Mouse (Mus musculus) embryonic stem cell, embryonic (primary cell): Measurements from ENCODE around the gene Kmt2c.

Experiments used
- CTCF ChIA-PET, 4 experiments: fragments of 300-600 bp in 2 of 4; fragments of 350-600 bp in 2 of 4; sonication (Branson Sonifier 250); formaldehyde crosslinking; loops; one replicate each; lab custom pipeline; 2022; ENCODE audit warnings: inconsistent platforms in 2 of 4; lab: Charles Lee
- POLR2A ChIA-PET, 4 experiments: fragments of 300-600 bp in 2 of 4; fragments of 350-600 bp in 2 of 4; sonication (Branson Sonifier 250); formaldehyde crosslinking; loops; one replicate each; lab custom pipeline; 2022; ENCODE audit warnings: antibody characterized with exemption in 4 of 4, inconsistent platforms in 1 of 4; lab: Charles Lee

Gene Kmt2c

DNA sequence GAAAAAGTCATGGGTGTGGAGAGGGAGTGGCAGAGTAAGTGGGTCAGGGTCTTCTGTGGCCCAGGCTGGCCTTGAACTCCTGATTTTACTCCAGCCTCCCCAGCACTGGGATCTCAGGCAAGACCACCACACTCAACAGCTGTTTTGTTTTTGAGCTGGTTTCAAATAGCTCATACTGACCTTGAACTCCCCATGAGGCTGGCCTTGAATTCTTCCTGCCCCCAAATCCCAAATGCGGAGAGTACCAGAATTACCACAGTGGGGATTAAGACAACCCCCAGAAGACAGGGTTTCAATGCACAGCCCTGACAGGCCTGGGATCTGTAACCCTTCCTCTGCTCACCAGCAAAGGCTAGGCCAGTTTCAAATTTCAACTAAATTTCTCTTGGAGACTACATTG is 29.4 kb upstream of the Kmt2c start:
- CTCF ChIA-PET, result interaction anchor here in 1 of 4 experiments (1.3 kb wide), 1 partner anchor 29 kb away, joined by 3 read pairs; the partner anchor contains the start of gene Kmt2c

DNA sequence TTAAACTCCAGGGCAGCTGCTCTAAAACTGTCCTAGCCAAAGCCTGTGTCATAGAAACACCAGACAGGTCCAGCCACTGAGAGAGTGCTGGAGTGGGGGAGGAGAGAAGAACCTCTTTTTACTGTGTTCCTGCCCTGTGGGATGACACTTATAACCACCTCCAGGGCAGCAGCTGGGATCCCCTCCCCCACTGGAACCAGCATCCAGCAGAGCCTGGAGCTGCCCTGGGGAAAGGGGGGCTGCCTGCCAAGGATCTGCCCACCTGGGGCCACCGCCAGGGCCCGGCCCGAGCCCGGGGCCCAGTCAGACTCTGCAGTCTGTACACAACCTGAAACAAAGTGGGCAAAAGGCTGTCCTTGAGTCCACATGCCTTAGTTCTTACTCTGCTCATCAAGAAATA is 28.3 kb upstream of the Kmt2c start:
- ChIA-PET POLR2A (interaction anchor here (0.9 to 22.2 kb wide), 29 partner anchors 9 to 841 kb away, joined by 3 to 591 read pairs (median 8); partner anchors contain the start of genes Cct8l1 (in 3 of the 4), Kmt2c (in 3 of the 4), Nub1 (in 1 of the 4) and Xrcc2 (in 1 of the 4)), CTCF (interaction anchor here in 2 of 4 experiments (0.5 to 1.8 kb wide), 3 partner anchors 10 to 106 kb away, joined by 3 to 6 read pairs (median 3); no protein-coding TSS in a partner anchor)

More for the DNA sequence above, 29.4 kb upstream of the Kmt2c start:
- POLR2A ChIA-PET, result interaction anchor here (0.5 to 22.2 kb wide), 30 partner anchors 9 to 1100 kb away, joined by 3 to 591 read pairs (median 8); partner anchors contain the start of genes Cct8l1 (in 3 of the 4) and Kmt2c (in 3 of the 4)

DNA sequence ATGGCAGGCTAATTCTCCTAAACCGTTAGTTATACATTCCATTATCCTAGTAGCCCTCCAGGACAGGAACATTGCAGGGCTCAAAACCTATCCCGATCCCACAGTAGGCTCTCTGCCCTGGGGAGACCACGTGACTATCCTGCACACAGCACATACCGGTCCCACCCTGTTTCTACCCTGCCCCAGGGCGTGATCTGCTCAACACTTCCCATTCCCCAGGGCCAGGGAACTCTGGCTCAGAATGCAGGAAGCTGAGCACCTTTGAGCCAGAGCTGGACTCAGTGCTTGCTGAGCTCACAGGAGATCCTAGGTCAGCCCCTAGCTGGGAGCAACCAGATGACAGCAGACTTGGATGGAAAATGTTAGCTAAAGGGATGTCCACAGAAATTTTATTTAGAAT is 27.5 kb upstream of the Kmt2c start:
- ChIA-PET POLR2A (interaction anchor here (0.6 to 22.2 kb wide), 35 partner anchors 9 to 841 kb away, joined by 3 to 591 read pairs (median 5); partner anchors contain the start of genes Cct8l1 (in 3 of the 4), Kmt2c (in 3 of the 4), Nub1 (in 1 of the 4) and Xrcc2 (in 1 of the 4)), CTCF (interaction anchor here in 2 of 4 experiments (0.6 to 1.8 kb wide), 3 partner anchors 29 to 106 kb away, joined by 3 to 6 read pairs (median 4); no protein-coding TSS in a partner anchor)

DNA sequence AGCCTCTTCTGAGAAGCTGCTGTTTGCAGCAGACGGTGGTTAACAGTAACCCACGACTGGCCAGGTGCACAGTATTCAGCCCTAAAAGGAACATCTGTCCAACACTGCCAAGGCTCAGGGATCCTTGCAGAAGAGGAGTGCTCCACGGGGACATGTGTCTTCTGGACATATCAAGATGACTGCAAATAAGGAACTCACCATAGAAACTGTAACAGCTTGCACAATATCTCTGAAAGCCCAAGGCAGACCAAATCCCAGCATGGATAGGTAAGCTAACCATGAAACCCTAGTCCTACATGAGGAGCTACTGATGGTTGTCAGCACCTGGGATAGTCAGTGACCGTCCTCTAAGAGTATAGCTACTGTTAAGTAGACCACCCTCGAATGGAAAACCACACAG is 22.9 kb upstream of the Kmt2c start:
- ChIA-PET POLR2A (interaction anchor here in 3 of 4 experiments (0.5 to 10.4 kb wide), 13 partner anchors 6 to 200 kb away, joined by 3 to 147 read pairs (median 4); partner anchors contain the start of gene Kmt2c (in 1 of the 3)), CTCF (no interaction called here)

DNA sequence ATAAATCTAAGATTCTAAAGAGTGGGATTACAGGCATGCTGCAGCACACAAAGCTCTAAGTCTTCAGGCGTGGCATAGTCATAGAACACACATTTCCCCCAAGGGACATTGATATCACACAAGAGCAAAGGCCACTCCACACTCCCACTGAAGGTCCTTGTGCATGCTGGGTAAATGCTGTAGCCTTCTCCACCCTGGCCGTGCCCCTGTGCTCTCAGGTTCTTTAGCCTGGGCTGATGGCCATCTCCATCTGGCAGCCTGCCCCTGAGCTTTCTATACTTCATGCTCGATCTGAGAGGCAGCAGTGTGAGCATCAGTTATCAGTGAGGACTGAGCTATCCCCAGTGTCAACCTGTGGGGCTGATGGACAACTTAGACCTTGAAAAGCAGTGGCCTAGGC is 21.2 kb upstream of the Kmt2c start:
- ChIA-PET POLR2A (interaction anchor here in 2 of 4 experiments (0.6 to 10.4 kb wide), 7 partner anchors 8 to 162 kb away, joined by 3 to 147 read pairs (median 13); partner anchors contain the start of gene Kmt2c (in 1 of the 2)), CTCF (no interaction called here)

DNA sequence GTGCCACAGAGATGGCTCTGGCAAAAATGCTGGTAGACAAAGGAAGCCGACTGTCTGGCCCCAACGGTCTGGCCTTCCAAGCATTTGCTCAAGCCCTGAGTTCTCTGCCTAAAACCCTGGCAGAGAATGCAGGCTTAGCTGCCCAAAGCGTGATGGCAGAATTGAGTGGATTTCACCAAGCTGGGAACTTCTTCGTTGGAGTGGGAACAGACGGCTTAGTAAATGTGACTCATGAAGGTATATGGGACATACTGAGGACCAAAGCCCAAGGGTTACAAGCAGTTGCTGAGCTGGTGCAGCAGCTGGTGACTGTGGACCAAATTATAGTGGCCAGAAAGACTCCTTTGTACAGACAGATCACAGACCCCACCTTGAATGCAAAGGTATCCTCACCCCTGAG is 19.0 kb upstream of the Kmt2c start:
- CTCF ChIA-PET, result interaction anchor here in 2 of 4 experiments (0.5 to 0.6 kb wide), 2 partner anchors 48 to 805 kb away, joined by 3 read pairs; no protein-coding TSS in a partner anchor
- POLR2A ChIA-PET, result interaction anchor here (0.5 to 10.4 kb wide), 25 partner anchors 10 to 217 kb away, joined by 3 to 147 read pairs (median 3); partner anchors contain the start of gene Kmt2c (in 3 of the 4)

DNA sequence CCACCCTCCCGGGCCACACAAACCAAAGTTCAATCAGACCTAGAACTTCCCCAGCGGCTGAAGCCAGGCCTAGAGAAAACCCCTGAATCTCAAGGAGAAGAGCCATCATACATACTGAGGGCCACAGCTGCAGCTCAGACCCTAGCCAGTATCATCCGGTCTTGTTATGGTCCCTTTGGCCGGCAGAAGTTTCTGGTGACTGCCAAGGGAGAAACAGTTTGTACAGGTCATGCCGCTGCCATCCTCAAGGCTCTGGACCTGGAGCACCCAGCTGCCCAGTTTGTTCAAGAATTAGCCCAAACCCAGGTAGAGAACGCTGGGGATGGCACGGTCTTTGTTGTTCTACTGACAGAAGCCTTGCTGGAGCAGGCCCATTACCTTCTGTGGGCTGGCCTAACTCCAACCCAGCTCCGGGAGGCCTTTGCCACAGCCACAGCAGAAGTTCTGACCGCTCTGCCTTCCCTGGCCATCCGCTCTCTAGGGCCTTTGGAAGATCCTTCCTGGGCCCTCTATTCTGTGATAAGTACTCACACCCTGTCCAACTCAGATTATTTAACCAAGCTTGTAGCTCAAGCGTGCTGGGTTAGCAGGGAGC is 17.8 kb upstream of the Kmt2c start:
- CTCF ChIA-PET, result interaction anchor here in 1 of 4 experiments (0.7 kb wide), 1 partner anchor 11 kb away, joined by 3 read pairs; no protein-coding TSS in a partner anchor
- POLR2A ChIA-PET, result interaction anchor here in 3 of 4 experiments (0.8 to 10.4 kb wide), 26 partner anchors 10 to 152 kb away, joined by 3 to 147 read pairs (median 5); partner anchors contain the start of gene Kmt2c (in 3 of the 3)

DNA sequence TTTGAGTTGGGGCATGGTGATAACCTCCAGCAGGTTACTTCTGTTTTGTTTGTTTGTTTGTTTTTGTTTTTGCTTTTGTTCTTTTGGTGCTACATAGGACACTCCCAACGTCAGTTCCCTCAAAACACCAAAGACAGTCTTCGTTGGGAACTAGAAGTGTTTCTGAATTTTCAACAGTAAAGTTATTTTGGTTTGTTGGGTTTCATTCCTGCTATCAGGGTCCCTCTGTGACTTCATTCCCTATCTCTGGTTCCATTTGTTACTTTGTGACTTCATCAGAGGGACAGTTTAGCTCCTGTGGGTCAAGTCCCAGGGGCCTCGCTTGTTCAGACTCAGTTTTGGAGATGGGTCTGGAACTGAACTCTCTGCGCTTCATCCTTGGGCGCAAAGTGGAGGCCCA is 17.2 kb upstream of the Kmt2c start, which contains the start of gene Cct8l1:
TSS of gene Cct8l1 (plus strand) at position 301 of the 400 bp plus-strand sequence.
- ChIA-PET POLR2A (interaction anchor here in 3 of 4 experiments (0.9 to 10.4 kb wide), 12 partner anchors 12 to 44 kb away, joined by 3 to 147 read pairs (median 32); partner anchors contain the start of gene Kmt2c (in 3 of the 3)), CTCF (no interaction called here)

DNA sequence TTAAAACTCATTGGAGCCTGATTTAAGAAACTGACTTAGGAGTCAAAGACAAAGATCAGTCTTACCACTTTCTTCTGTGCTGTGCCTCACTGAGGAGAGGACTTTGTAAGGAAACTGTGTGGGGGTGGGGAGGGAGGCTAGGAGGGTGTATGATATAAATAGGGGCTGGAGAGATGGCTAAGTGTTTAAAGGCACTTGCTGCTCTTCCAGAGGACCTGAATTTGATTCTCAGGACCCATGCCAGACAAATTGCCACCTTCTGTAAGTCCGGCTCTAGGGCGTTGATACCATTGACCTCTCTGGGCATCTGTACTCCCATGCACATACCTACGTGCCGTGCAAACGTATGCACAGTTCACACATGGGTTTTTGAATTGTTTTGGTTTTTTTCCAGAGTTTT is 7.5 kb upstream of the Kmt2c start:
- ChIA-PET CTCF (no interaction called here), POLR2A (interaction anchor here in 1 of 4 experiments (1.0 to 1.1 kb wide), 2 partner anchors 11 to 16 kb away, joined by 3 read pairs; no protein-coding TSS in a partner anchor)

DNA sequence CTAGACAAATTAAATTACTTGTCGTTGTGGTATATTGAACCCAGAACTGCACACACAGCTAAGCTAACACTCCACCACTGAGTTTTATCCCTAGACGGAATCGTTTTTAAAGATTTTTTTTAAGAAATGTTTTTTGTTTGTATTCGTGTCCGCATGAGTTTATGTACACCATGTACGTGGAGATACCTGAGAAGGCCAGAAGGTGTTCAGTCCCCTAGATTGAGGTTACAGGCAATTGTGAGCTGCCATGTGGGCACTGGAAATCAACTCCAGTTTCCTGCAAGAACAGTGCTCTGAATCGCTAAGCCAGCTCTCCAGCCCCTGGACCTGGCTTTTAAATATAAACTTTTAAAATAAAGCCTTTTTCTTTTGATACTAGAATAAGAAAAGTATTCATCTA is 2.1 kb upstream of the Kmt2c start:
- CTCF ChIA-PET, result interaction anchor here in 2 of 4 experiments (0.7 to 0.9 kb wide), 2 partner anchors 36 to 80 kb away, joined by 3 to 5 read pairs; no protein-coding TSS in a partner anchor
- POLR2A ChIA-PET, result interaction anchor here (0.6 to 5.6 kb wide), 34 partner anchors 9 to 770 kb away, joined by 3 to 131 read pairs (median 6); partner anchors contain the start of genes Cct8l1 (in 1 of the 4), Rheb (in 1 of the 4) and Wdr86 (in 1 of the 4)

DNA sequence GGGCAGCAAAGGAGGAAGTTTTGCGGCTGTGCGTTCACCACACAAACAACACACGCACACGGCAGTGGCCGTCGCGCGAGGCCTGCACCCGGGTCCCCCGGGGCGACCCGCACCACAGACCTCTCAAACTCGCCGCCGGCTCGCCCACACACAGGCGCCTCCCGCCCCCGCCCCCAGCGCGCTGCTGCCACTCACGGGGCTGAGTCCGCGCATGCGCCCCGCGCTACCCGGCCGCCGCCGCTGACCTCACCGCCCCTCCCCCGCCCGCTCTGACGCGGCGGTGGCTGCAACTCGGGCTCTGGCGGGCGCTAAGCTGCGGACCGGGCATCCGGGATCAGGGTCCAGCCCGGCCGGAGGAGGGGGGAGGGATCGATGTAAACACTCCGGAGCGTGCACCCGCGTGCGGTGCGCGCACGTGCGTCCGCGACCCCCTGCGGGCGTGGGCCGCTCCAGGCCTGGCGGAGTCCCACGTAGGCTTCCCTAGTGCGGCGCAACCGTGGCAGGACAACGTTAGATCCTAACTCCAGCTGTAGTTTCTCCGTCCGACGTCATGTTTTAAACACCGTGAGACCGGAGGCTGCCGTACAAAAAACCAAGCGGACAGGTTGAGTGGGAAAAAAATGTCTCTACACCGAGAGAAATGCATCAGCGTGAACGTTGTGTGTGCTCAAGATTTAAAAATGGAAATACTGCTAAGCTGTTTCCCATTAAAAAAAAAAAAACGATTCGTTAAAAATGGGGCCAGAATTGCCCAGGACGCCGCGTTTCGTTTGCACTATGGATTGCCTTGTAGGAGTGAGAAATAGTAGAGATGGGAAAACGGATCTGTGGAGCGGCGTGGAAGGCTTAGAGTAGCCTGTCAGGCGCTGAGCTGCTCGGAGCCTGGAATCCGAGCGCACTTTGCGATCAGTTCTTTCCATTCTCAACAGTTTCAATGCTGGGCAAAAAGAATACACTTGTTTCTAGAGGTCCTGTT is 1.1 kb upstream of the Kmt2c start:
- ChIA-PET POLR2A (interaction anchor here (0.5 to 5.6 kb wide), 77 partner anchors 8 to 814 kb away, joined by 3 to 131 read pairs (median 5); partner anchors contain the start of genes Cct8l1 (in 3 of the 4), Rheb (in 2 of the 4), Actr3b (in 1 of the 4) and Nub1 (in 1 of the 4)), CTCF (interaction anchor here (0.7 to 1.5 kb wide), 5 partner anchors 33 to 103 kb away, joined by 3 to 7 read pairs (median 4); no protein-coding TSS in a partner anchor)

DNA sequence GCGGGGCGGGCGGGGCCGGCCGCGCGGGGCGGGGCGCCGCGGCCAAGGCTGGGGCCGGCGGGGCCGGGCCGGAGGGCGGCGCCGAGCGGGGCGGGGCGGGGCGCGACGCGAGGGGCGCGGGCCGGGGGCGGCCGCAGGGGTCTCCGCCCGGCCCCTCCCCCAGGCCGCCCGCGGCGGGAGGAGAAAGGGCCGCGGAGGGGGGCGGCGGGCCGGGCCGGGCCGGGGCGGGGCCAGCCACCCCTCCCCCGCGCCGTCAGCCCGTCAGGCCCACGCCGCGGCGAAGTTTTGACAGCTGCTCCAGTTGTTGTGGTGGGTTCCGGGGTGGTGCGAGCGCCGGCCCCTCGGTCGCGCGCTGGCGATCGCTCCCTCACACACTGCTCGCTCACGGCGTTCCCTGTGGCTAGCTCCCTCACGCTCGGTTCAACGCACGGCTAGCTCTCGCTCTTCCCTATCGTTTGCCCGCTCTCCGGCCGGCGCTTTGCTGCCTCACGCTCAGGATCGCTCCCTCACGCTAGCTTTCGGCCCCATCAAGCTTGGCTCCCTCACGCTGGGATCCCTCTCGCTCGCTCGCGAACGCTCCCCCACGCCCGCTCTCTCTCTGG is 339 bp upstream of the Kmt2c start:
- POLR2A ChIA-PET, result interaction anchor here (0.5 to 5.6 kb wide), 66 partner anchors 8 to 813 kb away, joined by 3 to 131 read pairs (median 5); partner anchors contain the start of genes Cct8l1 (in 3 of the 4), Actr3b (in 1 of the 4), Nub1 (in 1 of the 4) and Rheb (in 1 of the 4)
- CTCF ChIA-PET, result interaction anchor here in 2 of 4 experiments (0.8 to 1.5 kb wide), 3 partner anchors 29 to 103 kb away, joined by 3 to 4 read pairs (median 3); no protein-coding TSS in a partner anchor

DNA sequence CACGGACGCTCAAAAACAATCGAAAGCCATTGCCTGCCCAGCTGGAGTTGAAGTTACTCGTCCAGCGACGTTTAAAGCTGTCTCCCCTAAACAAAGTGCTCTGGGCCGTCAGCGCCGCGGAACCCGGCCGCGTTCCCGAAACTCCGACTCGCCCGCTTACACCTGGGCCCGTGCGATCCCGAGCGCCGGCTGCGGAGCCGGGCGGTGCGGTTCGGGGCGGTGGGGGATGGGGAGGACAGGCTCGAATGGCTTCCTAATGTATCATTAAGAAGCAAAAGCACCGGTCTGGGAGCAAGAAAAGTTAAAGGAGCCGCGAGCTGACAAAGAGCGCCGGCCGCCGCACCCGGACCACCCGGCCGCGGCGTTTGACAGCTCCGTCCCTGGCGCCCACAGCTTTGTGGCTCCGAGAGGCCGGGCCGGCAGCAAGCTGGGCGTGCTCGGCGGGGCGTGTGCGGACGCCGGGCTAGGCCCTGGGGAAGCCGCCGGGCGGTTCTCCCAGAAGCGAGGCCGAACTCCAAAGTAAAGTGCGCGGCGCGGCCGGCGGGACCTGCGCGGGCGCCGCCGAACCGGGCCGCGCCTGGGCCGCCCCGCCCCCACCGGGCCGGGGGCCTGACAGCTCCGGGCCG is 750 bp downstream of the Kmt2c start:
- ChIA-PET CTCF (interaction anchor here in 2 of 4 experiments (0.6 to 1.1 kb wide), 2 partner anchors 35 to 97 kb away, joined by 3 to 6 read pairs; no protein-coding TSS in a partner anchor), POLR2A (interaction anchor here (0.5 to 5.6 kb wide), 39 partner anchors 9 to 241 kb away, joined by 3 to 131 read pairs (median 7); partner anchors contain the start of gene Cct8l1 (in 2 of the 4))

DNA sequence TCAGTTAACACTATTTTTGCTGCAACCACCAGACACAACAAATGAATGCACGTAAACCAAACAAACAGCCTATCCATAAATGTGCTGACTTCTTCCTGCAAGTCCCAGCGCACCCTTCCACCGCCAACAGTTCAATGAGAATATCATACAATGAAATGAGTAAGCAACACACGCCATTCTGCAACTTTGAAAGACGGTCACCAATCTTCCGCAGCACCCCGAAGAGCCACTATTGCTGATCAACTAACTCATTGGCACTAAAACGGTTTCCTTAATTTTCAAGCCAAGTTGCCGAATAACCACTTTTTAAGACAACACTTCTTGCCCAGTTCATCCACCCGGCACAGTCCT is 1.2 kb downstream of the Kmt2c start:
- POLR2A ChIA-PET, result interaction anchor here (0.5 to 5.6 kb wide), 28 partner anchors 8 to 241 kb away, joined by 3 to 131 read pairs (median 16); partner anchors contain the start of gene Cct8l1 (in 1 of the 4)
- CTCF ChIA-PET, result interaction anchor here in 2 of 4 experiments (0.6 to 1.1 kb wide), 3 partner anchors 36 to 97 kb away, joined by 3 to 6 read pairs (median 3); no protein-coding TSS in a partner anchor

DNA sequence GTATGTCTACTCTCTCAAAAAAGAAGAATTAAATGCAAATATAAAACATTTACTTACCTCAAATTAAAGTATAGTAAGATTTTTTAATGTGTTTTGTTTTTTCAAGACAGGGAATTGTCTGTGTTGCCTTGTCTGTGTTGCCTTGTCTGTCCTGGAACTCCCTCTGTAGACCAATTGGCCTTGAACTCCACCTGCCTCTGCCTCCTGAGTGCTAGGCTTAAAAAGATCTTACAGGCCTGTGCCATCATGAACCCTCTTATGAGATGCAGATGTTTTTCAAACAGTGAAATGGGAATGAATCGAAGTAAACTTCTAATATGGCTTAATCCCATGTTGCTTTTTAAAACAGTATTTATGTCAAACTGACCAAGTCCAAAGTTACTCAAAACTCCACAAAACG is 1.9 kb downstream of the Kmt2c start:
- ChIA-PET POLR2A (interaction anchor here (0.8 to 5.6 kb wide), 13 partner anchors 8 to 58 kb away, joined by 3 to 131 read pairs (median 22); no protein-coding TSS in a partner anchor), CTCF (interaction anchor here in 1 of 4 experiments (0.6 kb wide), 2 partner anchors 36 to 51 kb away, joined by 3 read pairs; no protein-coding TSS in a partner anchor)

DNA sequence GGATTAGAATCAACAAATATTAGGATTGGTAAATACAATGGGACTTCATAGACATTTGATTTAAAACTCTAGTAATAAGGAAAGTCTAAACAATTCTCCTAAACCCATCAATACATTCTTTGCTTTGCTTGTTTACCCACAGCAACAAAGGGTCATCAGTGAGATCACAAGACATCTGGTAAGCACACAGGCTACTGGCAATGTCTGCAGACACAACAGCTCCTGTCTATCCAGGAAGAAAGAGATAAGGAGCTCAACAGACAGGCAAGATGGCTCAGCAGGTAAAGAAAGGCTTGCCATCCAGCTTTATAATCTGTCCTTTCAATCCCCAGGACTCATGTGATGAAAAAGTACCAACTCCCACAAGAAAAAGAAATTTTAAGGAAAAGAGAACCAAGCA is 19.7 kb downstream of the Kmt2c start:
- ChIA-PET CTCF (no interaction called here), POLR2A (interaction anchor here in 2 of 4 experiments (0.7 to 2.0 kb wide), 7 partner anchors 11 to 76 kb away, joined by 3 to 9 read pairs (median 6); partner anchors contain the start of gene Kmt2c (in 1 of the 2))
